Mouse (Mus musculus): Measurements from ENCODE around the gene Serpina3k. TPM values are rescaled to one million over a fixed set of nuclear protein-coding genes. Genes with fewer than 3 reads are reported as not detected.
"Not testable (repeated sequence)": the region's sequence is repeated elsewhere in the genome, so short reads cannot be mapped to it uniquely, and the experiment has no call there.

The Serpina3k gene
- total and polyA plus RNA-seq, 2 experiments, result 2,986 to 14,457 TPM

DNA sequence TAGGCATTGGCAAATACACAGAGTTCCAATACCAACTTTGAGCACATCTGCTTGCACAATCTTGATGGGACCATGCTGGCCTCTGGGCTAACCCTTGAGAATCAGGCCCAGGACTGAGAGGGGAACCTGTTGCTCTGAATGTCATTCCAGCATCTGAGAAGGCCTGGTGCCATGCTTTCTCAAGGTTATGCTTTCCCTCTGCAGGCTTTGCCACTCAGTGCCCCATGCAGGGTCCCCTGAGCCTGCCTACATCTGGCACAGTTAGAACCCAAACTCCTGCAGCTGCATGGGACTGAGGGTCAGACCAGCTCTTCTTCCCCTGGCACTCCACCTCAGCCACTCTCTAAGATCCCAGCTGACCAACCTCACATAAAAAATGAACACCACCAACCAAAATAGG is 7.4 kb downstream of the Serpina3k start:
- Histone ChIP-seq H3K27ac (replicated peaks; ENCODE audit: insufficient read depth, low read depth, low read length) (no peak overlapping the region), H3K27me3 (ENCODE audit: control insufficient read depth, insufficient read depth, low read length) (no peaks in the 10 kb centered on the region), H3K9ac (ENCODE audit: low read depth, low read length) (no peak overlapping the region), H3K79me2 (ENCODE audit: control insufficient read depth, insufficient read depth, low read length) (no peaks in the 10 kb centered on the region), H3K36me3 (ENCODE audit: control insufficient read depth, insufficient read depth, low read length) (peaks cover 34% of the 10 kb centered on the region), H3K4me1 (ENCODE audit: control insufficient read depth, insufficient read depth, low read length) (peaks cover 3% of the 10 kb centered on the region; the same call in 1 of the 2 replicates), H3K4me3 (ENCODE audit: insufficient read depth, low read depth, low read length) (no peak overlapping the region)
- peak; percentile 63 for TF ChIP-seq POLR2A (IDR thresholded peaks at IDR 0.05; ENCODE audit: extremely low read depth, insufficient read depth, low read length)
- TF ChIP-seq CTCF (IDR thresholded peaks at IDR 0.05; ENCODE audit: low read depth, low read length), result 0 out of 2 replicates have a peak, but pooled peaks have one; percentile 10
- no peak for DNase-seq (ENCODE audit: extremely low read depth, low read depth, low spot score)

GRCm38 (mm10) chr12:104347091-104347490 is 8.8 kb downstream of the Serpina3k start:
- H3K79me2 ChIP-seq (ENCODE audit: control insufficient read depth, insufficient read depth, low read length), result no peaks in the 10 kb centered on the region
- 0 out of 2 replicates have a peak, but pooled peaks have one; percentile 0 for TF ChIP-seq POLR2A (IDR thresholded peaks at IDR 0.05; ENCODE audit: extremely low read depth, insufficient read depth, low read length)
- no peak for TF ChIP-seq CTCF (IDR thresholded peaks at IDR 0.05; ENCODE audit: low read depth, low read length)
- no peak overlapping the region for H3K9ac ChIP-seq (ENCODE audit: low read depth, low read length)
- DNase-seq (ENCODE audit: extremely low read depth, low read depth, low spot score), result peak; percentile 78
- no peaks in the 10 kb centered on the region for H3K4me1 ChIP-seq (ENCODE audit: control insufficient read depth, insufficient read depth, low read length)
- H3K36me3 ChIP-seq (ENCODE audit: control insufficient read depth, insufficient read depth, low read length), result peaks cover 22% of the 10 kb centered on the region
- 24% methylated on average over 2 of the region's 2 CpGs for WGBS
- no peak overlapping the region; the same call in 1 of the 2 replicates for H3K27ac ChIP-seq (replicated peaks; ENCODE audit: insufficient read depth, low read depth, low read length)
- H3K27me3 ChIP-seq (ENCODE audit: control insufficient read depth, insufficient read depth, low read length), result no peaks in the 10 kb centered on the region
- no peak overlapping the region for H3K4me3 ChIP-seq (ENCODE audit: insufficient read depth, low read depth, low read length)

DNA sequence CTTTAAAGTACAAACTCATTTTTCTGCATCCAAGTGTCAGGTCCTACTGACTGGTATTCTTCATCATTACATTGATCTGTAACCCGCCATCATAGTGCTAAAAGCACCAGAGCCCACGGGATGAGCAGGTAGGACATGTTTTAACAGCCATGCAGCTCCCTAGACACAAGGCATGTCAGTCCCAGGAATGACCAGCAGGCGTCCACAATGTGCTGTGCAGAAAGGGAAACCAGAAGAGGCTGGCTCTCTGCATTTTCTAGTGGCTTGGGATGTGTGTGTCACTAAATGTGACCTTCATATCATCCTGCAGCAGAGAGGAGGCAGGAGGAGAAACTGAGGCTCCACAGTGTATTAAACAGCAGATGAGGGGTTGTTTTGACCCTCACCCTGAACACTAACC is 13.5 kb downstream of the Serpina3k start:
- H3K27ac ChIP-seq (replicated peaks; ENCODE audit: insufficient read depth, low read depth, low read length); H3K4me1 ChIP-seq (ENCODE audit: control insufficient read depth, insufficient read depth, low read length); H3K79me2 ChIP-seq (ENCODE audit: control insufficient read depth, insufficient read depth, low read length); H3K4me3 ChIP-seq (ENCODE audit: insufficient read depth, low read depth, low read length); H3K9ac ChIP-seq (ENCODE audit: low read depth, low read length); H3K36me3 ChIP-seq (ENCODE audit: control insufficient read depth, insufficient read depth, low read length); H3K27me3 ChIP-seq (ENCODE audit: control insufficient read depth, insufficient read depth, low read length): not testable (repeated sequence)
- peak; percentile 63 for DNase-seq (ENCODE audit: extremely low read depth, low read depth, low spot score)
- TF ChIP-seq CTCF (IDR thresholded peaks at IDR 0.05; ENCODE audit: low read depth, low read length), result peak; percentile 72
- WGBS, result 14% methylated on average over 3 of the region's 3 CpGs

GRCm38 (mm10) chr12:104356006-104356405 is 17.7 kb downstream of the Serpina3k start:
- H3K27ac ChIP-seq (replicated peaks; ENCODE audit: insufficient read depth, low read depth, low read length), result no peak overlapping the region
- H3K4me1 ChIP-seq (ENCODE audit: control insufficient read depth, insufficient read depth, low read length), result no peaks in the 10 kb centered on the region
- WGBS, result 91% methylated on average over 3 of the region's 3 CpGs
- H3K4me3 ChIP-seq (ENCODE audit: insufficient read depth, low read depth, low read length), result no peak overlapping the region
- TF ChIP-seq POLR2A (IDR thresholded peaks at IDR 0.05; ENCODE audit: extremely low read depth, insufficient read depth, low read length) (no peak), CTCF (IDR thresholded peaks at IDR 0.05; ENCODE audit: low read depth, low read length) (no peak)
- no peaks in the 10 kb centered on the region for H3K36me3 ChIP-seq (ENCODE audit: control insufficient read depth, insufficient read depth, low read length)
- no peaks in the 10 kb centered on the region for H3K27me3 ChIP-seq (ENCODE audit: control insufficient read depth, insufficient read depth, low read length)
- H3K79me2 ChIP-seq (ENCODE audit: control insufficient read depth, insufficient read depth, low read length), result no peaks in the 10 kb centered on the region
- no peak for DNase-seq (ENCODE audit: extremely low read depth, low read depth, low spot score)
- H3K9ac ChIP-seq (ENCODE audit: low read depth, low read length), result no peak overlapping the region

DNA sequence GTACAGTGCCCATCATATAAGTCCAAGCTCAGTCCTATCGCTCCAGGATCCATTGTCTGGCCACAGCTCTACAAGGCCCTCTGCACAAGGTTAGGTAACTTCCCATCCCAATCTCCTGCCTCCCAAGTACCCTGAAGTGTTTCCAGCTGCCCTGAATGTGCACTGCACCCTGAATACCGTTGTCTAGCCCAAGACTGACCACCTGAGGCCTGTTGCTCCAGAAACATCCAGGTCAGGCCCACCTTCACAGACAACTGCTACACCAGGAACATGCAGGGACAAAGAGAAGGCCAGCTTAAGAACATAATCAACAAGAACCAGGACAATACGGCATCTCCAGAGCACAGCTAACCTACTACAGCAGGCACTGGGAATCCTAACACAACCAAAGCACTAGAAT is 31.7 kb downstream of the Serpina3k start:
- no peaks in the 10 kb centered on the region for H3K27me3 ChIP-seq (ENCODE audit: control insufficient read depth, insufficient read depth, low read length)
- H3K36me3 ChIP-seq (ENCODE audit: control insufficient read depth, insufficient read depth, low read length), result no peaks in the 10 kb centered on the region
- no peak overlapping the region for H3K27ac ChIP-seq (replicated peaks; ENCODE audit: insufficient read depth, low read depth, low read length)
- no peaks in the 10 kb centered on the region for H3K79me2 ChIP-seq (ENCODE audit: control insufficient read depth, insufficient read depth, low read length)
- H3K4me1 ChIP-seq (ENCODE audit: control insufficient read depth, insufficient read depth, low read length), result no peaks in the 10 kb centered on the region; the same call in 1 of the 2 replicates
- DNase-seq (ENCODE audit: extremely low read depth, low read depth, low spot score), result no peak
- no peak for TF ChIP-seq POLR2A (IDR thresholded peaks at IDR 0.05; ENCODE audit: extremely low read depth, insufficient read depth, low read length)
- no peak for TF ChIP-seq CTCF (IDR thresholded peaks at IDR 0.05; ENCODE audit: low read depth, low read length)
- H3K4me3 ChIP-seq (ENCODE audit: insufficient read depth, low read depth, low read length), result no peak overlapping the region
- H3K9ac ChIP-seq (ENCODE audit: low read depth, low read length), result no peak overlapping the region
- 89% methylated on average over 3 of the region's 3 CpGs for WGBS

DNA sequence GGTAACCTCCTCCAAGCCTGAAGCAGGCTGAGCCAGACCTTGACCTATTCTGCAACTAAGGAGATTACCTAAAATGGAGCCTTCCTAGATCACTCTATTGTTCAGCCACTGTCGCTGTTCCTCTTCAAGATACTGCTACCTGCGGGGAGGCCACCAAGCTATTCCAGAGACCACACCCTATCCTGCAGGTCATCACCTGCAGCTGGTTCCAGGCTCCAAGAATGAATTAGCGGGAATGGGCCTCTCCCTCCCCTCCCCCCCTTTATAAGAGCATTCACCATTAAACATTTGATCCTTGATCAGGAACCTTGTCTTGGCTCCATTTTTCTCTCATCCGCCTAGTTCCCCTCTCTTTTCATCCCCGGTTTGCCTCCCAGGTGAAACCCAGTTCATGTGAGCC is 38.9 kb downstream of the Serpina3k start:
- DNase-seq (ENCODE audit: extremely low read depth, low read depth, low spot score); H3K27ac ChIP-seq (replicated peaks; ENCODE audit: insufficient read depth, low read depth, low read length); H3K36me3 ChIP-seq (ENCODE audit: control insufficient read depth, insufficient read depth, low read length); H3K9ac ChIP-seq (ENCODE audit: low read depth, low read length); H3K4me3 ChIP-seq (ENCODE audit: insufficient read depth, low read depth, low read length); H3K27me3 ChIP-seq (ENCODE audit: control insufficient read depth, insufficient read depth, low read length); H3K4me1 ChIP-seq (ENCODE audit: control insufficient read depth, insufficient read depth, low read length); H3K79me2 ChIP-seq (ENCODE audit: control insufficient read depth, insufficient read depth, low read length): not testable (repeated sequence)
- WGBS, result 78% methylated on average over 5 of the region's 5 CpGs

- not testable (repeated sequence) for H3K9ac ChIP-seq (ENCODE audit: low read depth, low read length); H3K4me1 ChIP-seq (ENCODE audit: control insufficient read depth, insufficient read depth, low read length); H3K27me3 ChIP-seq (ENCODE audit: control insufficient read depth, insufficient read depth, low read length); H3K79me2 ChIP-seq (ENCODE audit: control insufficient read depth, insufficient read depth, low read length); H3K36me3 ChIP-seq (ENCODE audit: control insufficient read depth, insufficient read depth, low read length); H3K4me3 ChIP-seq (ENCODE audit: insufficient read depth, low read depth, low read length)
- WGBS, result 25% methylated on average over 2 of the region's 2 CpGs
- peak; percentile 85 for DNase-seq (ENCODE audit: extremely low read depth, low read depth, low spot score)
- 0 out of 2 replicates have a peak overlapping the region, but pooled peaks have one; percentile 35 for H3K27ac ChIP-seq (replicated peaks; ENCODE audit: insufficient read depth, low read depth, low read length)
Observed at GRCm38 (mm10) chr12:104378351-104378750, 40.1 kb downstream of the Serpina3k start.

DNA sequence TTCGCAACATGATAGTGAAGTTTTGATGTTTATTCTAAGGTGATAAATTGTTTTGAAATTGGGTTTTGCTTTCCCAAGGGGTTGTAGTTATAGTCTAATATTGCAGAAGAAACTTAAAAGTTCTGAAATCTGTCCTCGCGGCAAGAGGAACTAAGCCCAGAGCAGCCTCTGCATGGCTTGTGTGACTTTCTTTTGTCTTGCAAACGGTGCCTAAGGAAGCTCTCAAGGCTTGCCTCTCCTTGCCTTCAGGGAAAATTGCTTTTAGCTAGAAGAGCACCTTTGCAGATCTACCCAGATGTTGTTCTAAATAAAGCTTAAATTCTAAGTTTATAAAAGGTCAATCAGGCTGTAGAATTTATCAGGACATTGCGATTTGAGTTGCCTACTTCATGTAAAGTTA is 40.5 kb downstream of the Serpina3k start:
- H3K36me3 ChIP-seq (ENCODE audit: control insufficient read depth, insufficient read depth, low read length); H3K79me2 ChIP-seq (ENCODE audit: control insufficient read depth, insufficient read depth, low read length); H3K4me3 ChIP-seq (ENCODE audit: insufficient read depth, low read depth, low read length); H3K4me1 ChIP-seq (ENCODE audit: control insufficient read depth, insufficient read depth, low read length); H3K27me3 ChIP-seq (ENCODE audit: control insufficient read depth, insufficient read depth, low read length); H3K9ac ChIP-seq (ENCODE audit: low read depth, low read length): not testable (repeated sequence)
- H3K27ac ChIP-seq (replicated peaks; ENCODE audit: insufficient read depth, low read depth, low read length), result peak overlapping the region; percentile 76; the same call in 1 of the 2 replicates
- WGBS, result 27% methylated on average over 5 of the region's 5 CpGs
- DNase-seq (ENCODE audit: extremely low read depth, low read depth, low spot score), result peak; percentile 88
